Mouse (Mus musculus) hindbrain, embryonic 16.5 days (tissue): Measurements from ENCODE around the gene Ube2q2. TPM values are rescaled to one million over a fixed set of nuclear protein-coding genes. Genes with fewer than 3 reads are reported as not detected.
A peak's percentile ranks its signal among the peaks of the same experiment; 100 is the strongest.

Source experiments
- ATAC-seq: fragments of 200-750 bp; cut with Nextera tagmentation; 2 replicates; pipeline ENCODE4 v1.8.0; 2017; ENCODE audit warnings: moderate TSS enrichment, moderate library complexity
- H3K27ac ChIP-seq: fragments of 300-500 bp; sonication (generic); 2 replicates; pipeline ENCODE4 v1.5.1; 2014; ENCODE audit warnings: low read depth, mild to moderate bottlenecking, control low read depth, low read length, moderate library complexity
- H3K27me3 ChIP-seq: fragments of 300-500 bp; sonication (generic); replicated peaks from 2 replicates; pipeline ENCODE4 v1.6.1; 2014; ENCODE audit warnings: low read length; ENCODE audit not compliant: control insufficient read depth, insufficient read depth
- H3K36me3 ChIP-seq: fragments of 300-500 bp; sonication (generic); 2 replicates; pipeline ENCODE4 v1.6.1; 2014; ENCODE audit warnings: mild to moderate bottlenecking, low read length, moderate library complexity, mixed read lengths; ENCODE audit not compliant: control insufficient read depth, insufficient read depth
- H3K4me1 ChIP-seq: fragments of 300-500 bp; sonication (generic); 2 replicates; pipeline ENCODE4 v1.6.1; 2014; ENCODE audit warnings: low read depth, low read length; ENCODE audit not compliant: control insufficient read depth, insufficient read depth
- H3K4me2 ChIP-seq: fragments of 300-500 bp; sonication (generic); 2 replicates; pipeline ENCODE4 v1.6.1; 2014; ENCODE audit warnings: mild to moderate bottlenecking, low read length, control low read depth, moderate library complexity
- H3K4me3 ChIP-seq: fragments of 300-500 bp; sonication (generic); 2 replicates; pipeline ENCODE4 v1.5.1; 2014; ENCODE audit warnings: mild to moderate bottlenecking, low read length, control low read depth, moderate library complexity
- H3K9ac ChIP-seq: fragments of 300-500 bp; sonication (generic); 2 replicates; pipeline ENCODE4 v1.6.1; 2014; ENCODE audit warnings: low read depth, mild to moderate bottlenecking, control low read depth, low read length, moderate library complexity
- H3K9me3 ChIP-seq: fragments of 300-500 bp; sonication (generic); 2 replicates; pipeline ENCODE4 v1.6.1; 2014; ENCODE audit warnings: mild to moderate bottlenecking, low read length, moderate library complexity; ENCODE audit not compliant: control insufficient read depth
- WGBS: fragments of 180-500 bp; shearing (Covaris S2); extraction: QIAGEN DNeasy Blood & Tissue Kit; methylation state at CpG from one replicate; pipeline ENCODE4 v1.1.7; 2014; 5-methylcytosine and 5-hydroxymethylcytosine counted together
- polyA plus RNA-seq: library from polyadenylated mRNA; unstranded; fragments of >200 nt; fragmentation: Nextera tagmentation; extraction: Ambion mirVana; gene quantifications from 2 replicates; pipeline ENCODE4 v1.2.1, GENCODE M21; 2015

Gene Ube2q2
- polyA plus RNA-seq, 1 experiment from 2014 or later = 17.7 TPM

DNA sequence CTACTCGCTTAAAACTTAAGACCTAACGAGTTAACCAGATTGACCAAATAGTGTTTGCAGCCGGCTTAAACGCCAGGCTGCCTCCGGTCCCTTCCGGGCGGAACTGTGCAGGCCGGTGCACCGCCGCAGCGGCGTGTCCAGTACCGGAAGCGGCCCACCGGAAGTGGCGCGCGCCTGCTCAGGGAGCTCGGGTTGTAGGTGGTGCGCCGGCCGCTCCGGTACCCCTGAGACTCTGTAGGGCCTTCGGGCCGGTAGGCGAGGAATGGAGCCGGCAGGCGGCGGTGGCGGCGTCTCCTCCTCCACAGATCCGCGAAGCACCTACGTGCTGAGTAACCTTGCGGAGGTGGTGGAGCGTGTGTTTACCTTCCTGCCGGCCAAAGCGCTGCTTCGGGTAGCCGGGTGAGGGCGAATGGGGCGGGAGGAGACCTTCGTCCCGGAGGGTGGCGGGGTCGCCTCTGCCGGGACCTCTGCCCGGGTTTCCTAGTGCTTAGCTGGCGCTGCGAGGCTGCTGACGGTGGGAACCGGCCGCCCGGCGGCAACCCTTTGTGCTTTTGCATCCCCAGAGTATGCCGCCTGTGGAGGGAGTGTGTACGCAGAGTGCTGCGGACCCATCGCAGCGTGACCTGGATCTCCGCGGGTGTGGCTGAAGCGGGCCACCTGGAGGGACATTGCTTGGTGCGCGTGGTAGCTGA is 60.3 kb downstream of the Ube2q2 start, which contains the start of gene Fbxo22:
Gene Fbxo22, plus strand, starts transcription at position 136 of the 692 bp plus-strand sequence.
- H3K9ac ChIP-seq = peak within 1 kb of the TSS; percentile 92
- H3K4me2 ChIP-seq = peak within 1 kb of the TSS; percentile 84
- H3K9me3 ChIP-seq = no peaks in the 10 kb centered on the region
- peak; percentile 99 for ATAC-seq
- H3K4me1 ChIP-seq = peaks cover 23% of the 10 kb centered on the region
- WGBS = under 1% methylated on average over 64 of the region's 65 CpGs
- H3K27ac ChIP-seq = peak within 1 kb of the TSS; percentile 90
- H3K27me3 ChIP-seq = no peaks in the 10 kb centered on the region
- H3K36me3 ChIP-seq = peaks cover under 1% of the 10 kb centered on the region; the same call in 1 of the 2 replicates
- peak within 1 kb of the TSS; percentile 68 for H3K4me3 ChIP-seq

- no peak for ATAC-seq
These were observed 63.0 kb downstream of the Ube2q2 start for GRCm38 (mm10) chr9:55211611-55212010.

DNA sequence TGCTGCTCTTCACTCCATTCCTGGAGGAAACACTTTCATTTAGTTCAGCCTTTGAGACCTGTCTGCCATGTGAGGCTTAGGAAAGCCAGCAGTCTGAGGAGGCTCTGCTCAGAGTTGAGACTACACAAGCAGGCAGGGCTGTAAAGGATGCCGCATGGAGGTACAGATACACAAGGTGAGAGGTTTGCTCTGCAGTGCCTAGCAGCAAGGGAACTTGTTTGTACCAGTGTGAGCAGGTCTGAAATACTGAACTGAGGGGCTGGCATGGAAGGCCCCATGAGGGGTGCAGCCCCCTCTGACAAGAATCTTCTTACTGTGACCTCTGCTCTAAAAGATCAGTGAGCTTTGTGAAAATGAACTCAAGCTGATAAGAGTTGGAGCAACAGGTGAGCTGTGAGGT is 64.7 kb downstream of the Ube2q2 start:
- no peak for ATAC-seq
- H3K9ac ChIP-seq = no peak overlapping the region
- H3K27ac ChIP-seq = no peak overlapping the region
- H3K27me3 ChIP-seq = no peaks in the 10 kb centered on the region
- peaks cover 18% of the 10 kb centered on the region for H3K4me1 ChIP-seq
- H3K4me2 ChIP-seq = no peak overlapping the region
- WGBS = 90% methylated on average over 1 of the region's 1 CpGs
- H3K4me3 ChIP-seq = no peak overlapping the region
- no peaks in the 10 kb centered on the region for H3K9me3 ChIP-seq
- peaks cover 25% of the 10 kb centered on the region for H3K36me3 ChIP-seq

More at GRCm38 (mm10) chr9:55211611-55212010, 63.0 kb downstream of the Ube2q2 start:
- Histone ChIP-seq H3K27ac (no peak overlapping the region), H3K4me3 (no peak overlapping the region), H3K36me3 (peaks cover 9% of the 10 kb centered on the region), H3K4me2 (no peak overlapping the region), H3K9ac (peak overlapping the region; percentile 24; the same call in 1 of the 2 replicates), H3K27me3 (no peaks in the 10 kb centered on the region), H3K9me3 (no peaks in the 10 kb centered on the region), H3K4me1 (peaks cover 23% of the 10 kb centered on the region)
- 71% methylated on average over 4 of the region's 4 CpGs for WGBS

DNA sequence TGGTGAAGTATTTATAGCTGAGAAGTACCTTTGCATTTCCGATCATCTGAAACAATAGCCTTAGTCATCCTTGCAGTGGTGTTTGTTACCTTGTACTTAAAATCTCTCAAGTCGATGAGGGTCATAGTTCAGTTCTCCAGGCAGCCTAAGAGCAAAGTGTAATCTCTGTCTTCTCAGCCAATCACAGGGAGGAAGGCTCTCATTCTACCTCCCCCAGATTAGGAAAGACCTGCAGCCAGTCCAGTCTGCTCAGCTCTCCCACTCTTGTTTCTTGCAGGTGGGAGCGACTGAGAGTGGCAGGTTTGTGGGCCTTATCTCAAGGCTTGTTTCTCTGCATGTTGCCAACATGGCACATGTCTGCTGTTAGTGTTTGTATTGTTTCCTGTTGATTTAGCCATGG is 66.4 kb downstream of the Ube2q2 start:
- Histone ChIP-seq H3K36me3 (peaks cover 35% of the 10 kb centered on the region), H3K27ac (no peak overlapping the region), H3K9me3 (no peaks in the 10 kb centered on the region), H3K9ac (no peak overlapping the region), H3K27me3 (no peaks in the 10 kb centered on the region), H3K4me3 (no peak overlapping the region), H3K4me1 (peaks cover 11% of the 10 kb centered on the region), H3K4me2 (no peak overlapping the region)
- 91% methylated on average over 3 of the region's 3 CpGs for WGBS
- no peak for ATAC-seq

DNA sequence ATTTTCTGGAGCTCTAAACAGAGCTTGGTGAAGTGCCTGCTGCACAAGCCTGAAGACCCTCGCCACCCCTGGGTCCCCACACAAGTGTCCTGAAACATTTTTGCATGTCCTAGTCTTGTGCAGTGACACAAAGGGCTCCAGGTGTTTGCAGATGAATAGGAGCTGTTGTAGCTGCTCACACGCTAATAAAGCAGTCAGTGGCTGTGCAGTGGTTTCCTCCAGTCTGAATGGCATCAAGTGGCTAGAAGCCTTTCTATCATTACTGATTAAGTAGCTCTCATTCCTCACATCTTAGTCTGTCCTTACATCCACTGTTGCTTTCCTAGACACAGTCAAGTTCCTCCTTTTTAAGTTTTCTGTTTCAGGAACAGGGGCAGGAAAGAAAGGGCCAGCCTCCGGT is 67.0 kb downstream of the Ube2q2 start:
- Histone ChIP-seq H3K4me1 (peaks cover 5% of the 10 kb centered on the region), H3K4me3 (no peak overlapping the region), H3K27me3 (no peaks in the 10 kb centered on the region), H3K36me3 (peaks cover 38% of the 10 kb centered on the region), H3K4me2 (no peak overlapping the region), H3K9me3 (no peaks in the 10 kb centered on the region), H3K9ac (no peak overlapping the region), H3K27ac (no peak overlapping the region)
- WGBS = 78% methylated on average over 3 of the region's 3 CpGs
- ATAC-seq = no peak

DNA sequence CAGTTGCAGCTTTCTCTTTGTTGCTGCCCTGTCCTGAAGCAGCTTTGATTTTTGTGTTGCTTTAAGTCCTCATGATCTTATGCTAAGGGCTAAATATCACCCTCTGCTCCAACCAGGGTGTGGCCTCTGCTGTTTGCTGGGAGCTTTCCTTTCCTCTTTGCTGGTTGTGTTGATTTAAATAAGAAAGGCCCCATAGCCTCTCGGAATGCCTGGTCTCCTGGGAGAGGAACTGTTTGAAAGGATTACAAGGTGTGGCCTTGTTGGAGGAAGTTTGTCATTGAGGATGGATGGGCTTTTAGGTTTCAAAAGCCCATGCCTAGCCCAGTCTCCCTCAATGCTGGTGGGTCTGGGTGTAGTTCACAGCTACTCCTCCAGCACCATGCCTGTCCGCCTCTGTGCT is 67.4 kb downstream of the Ube2q2 start:
- no peak for ATAC-seq
- Histone ChIP-seq H3K4me3 (no peak overlapping the region), H3K36me3 (peaks cover 42% of the 10 kb centered on the region), H3K27ac (no peak overlapping the region), H3K9ac (no peak overlapping the region), H3K4me2 (no peak overlapping the region), H3K27me3 (no peaks in the 10 kb centered on the region), H3K4me1 (peaks cover 3% of the 10 kb centered on the region), H3K9me3 (no peaks in the 10 kb centered on the region)
- WGBS = 53% methylated on average over 2 of the region's 2 CpGs

DNA sequence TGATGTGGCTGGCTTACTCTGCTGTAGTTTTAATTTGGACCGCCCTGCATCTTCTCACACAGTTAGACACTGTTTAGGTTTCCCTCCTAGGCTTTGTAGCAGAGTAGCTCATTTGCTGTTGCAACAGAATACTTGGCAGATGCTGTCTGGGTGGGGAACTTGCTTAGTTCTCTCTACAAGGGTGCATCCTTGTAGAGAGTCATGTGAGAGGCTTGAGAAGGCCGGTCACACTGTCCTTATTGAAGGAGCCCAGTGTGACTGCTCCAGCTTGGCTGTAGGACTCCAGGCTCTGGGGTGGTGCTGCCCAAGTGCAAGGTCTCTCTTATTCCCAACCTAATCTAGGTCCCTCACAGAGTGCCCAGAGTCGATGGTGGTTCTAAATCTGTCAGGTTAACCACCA is 68.7 kb downstream of the Ube2q2 start:
- Histone ChIP-seq H3K9me3 (no peaks in the 10 kb centered on the region), H3K4me3 (no peak overlapping the region), H3K27me3 (no peaks in the 10 kb centered on the region), H3K9ac (no peak overlapping the region), H3K4me1 (no peaks in the 10 kb centered on the region), H3K36me3 (peaks cover 50% of the 10 kb centered on the region), H3K27ac (no peak overlapping the region), H3K4me2 (no peak overlapping the region)
- WGBS = 98% methylated on average over 3 of the region's 3 CpGs
- ATAC-seq = no peak

DNA sequence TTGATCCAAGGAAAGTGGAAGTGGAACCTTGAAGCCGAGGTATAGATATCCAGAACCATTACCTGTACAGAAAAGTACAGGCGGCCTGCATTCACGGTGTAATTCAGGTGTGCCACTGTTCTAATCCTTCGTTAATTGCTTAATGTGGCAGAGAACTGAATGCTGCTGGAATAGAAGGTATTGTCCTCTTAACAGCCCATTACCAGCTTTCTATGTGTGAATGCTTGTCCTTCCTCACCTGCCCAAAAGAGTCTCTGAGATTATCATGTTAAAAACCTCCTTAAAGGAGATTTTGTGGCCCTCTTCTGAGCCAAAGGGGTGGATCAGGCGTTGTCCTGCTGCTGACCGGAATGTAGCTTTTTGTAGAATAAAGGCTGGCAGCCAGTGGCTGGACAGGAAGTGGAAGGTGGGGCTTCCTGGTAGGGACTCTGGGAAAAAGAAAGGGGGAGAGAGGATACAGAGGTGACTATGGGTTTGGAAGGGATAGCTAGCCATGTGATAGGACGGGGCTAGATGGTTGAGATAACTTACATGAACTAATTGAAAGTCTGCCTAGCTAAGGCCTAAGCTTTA is 76.6 kb downstream of the Ube2q2 start:
- Histone ChIP-seq H3K27me3 (no peaks in the 10 kb centered on the region), H3K9ac (no peak overlapping the region), H3K9me3 (no peaks in the 10 kb centered on the region), H3K4me2 (no peak overlapping the region), H3K4me3 (no peak overlapping the region), H3K27ac (no peak overlapping the region), H3K4me1 (no peaks in the 10 kb centered on the region), H3K36me3 (peaks cover 29% of the 10 kb centered on the region)
- ATAC-seq = no peak
- WGBS = 91% methylated on average over 7 of the region's 7 CpGs

DNA sequence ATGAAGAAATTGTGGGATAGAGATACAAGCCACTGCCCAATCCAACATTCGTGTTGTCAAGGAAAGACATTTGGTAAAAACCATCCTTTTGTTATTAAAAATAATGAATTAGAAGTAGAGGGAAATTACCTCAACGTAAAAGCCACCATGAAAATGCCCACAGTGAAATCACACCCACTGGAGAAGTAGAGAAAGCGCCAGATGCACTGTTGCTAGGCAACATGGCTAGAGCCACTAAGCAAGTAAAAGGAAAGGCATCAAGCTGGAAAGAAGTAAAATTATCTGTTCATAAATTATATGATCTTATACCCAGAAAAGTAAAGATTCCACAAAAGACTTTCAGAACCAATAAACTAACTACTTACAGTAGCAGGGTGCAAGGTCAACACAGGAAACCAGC is 77.6 kb downstream of the Ube2q2 start:
- Histone ChIP-seq H3K27ac (no peak overlapping the region), H3K4me2 (no peak overlapping the region), H3K9me3 (no peaks in the 10 kb centered on the region), H3K36me3 (peaks cover 22% of the 10 kb centered on the region), H3K9ac (no peak overlapping the region), H3K27me3 (no peaks in the 10 kb centered on the region), H3K4me1 (no peaks in the 10 kb centered on the region), H3K4me3 (no peak overlapping the region)
- ATAC-seq = no peak
- WGBS = 50% methylated on average over 3 of the region's 3 CpGs
